Mouse (Mus musculus) intestine, embryonic 16.5 days (tissue): Measurements from ENCODE around the gene 1700113H08Rik. TPM values are rescaled to one million over a fixed set of nuclear protein-coding genes. Genes with fewer than 3 reads are reported as not detected.
A peak's percentile ranks its signal among the peaks of the same experiment; 100 is the strongest.

Experiments used
- ATAC-seq: fragments of 200-750 bp; cut with Nextera tagmentation; 2 replicates; pipeline ENCODE4 v1.8.0; 2017; ENCODE audit warnings: moderate TSS enrichment, moderate library complexity
- H3K27ac ChIP-seq: fragments of 300-500 bp; sonication (generic); 2 replicates; pipeline ENCODE4 v1.5.1; 2014; ENCODE audit warnings: mild to moderate bottlenecking, low read length
- H3K27me3 ChIP-seq: fragments of 300-500 bp; sonication (generic); replicated peaks from 2 replicates; pipeline ENCODE4 v1.6.1; 2014; ENCODE audit warnings: low read length, control low read depth, mixed read lengths; ENCODE audit not compliant: control insufficient read depth, insufficient read depth
- H3K36me3 ChIP-seq: fragments of 300-500 bp; sonication (generic); 2 replicates; pipeline ENCODE4 v1.6.1; 2014; ENCODE audit warnings: low read length, control low read depth; ENCODE audit not compliant: control insufficient read depth, insufficient read depth
- H3K4me1 ChIP-seq: fragments of 300-500 bp; sonication (generic); 2 replicates; pipeline ENCODE4 v1.6.1; 2014; ENCODE audit warnings: low read length, control low read depth, mixed read lengths; ENCODE audit not compliant: control insufficient read depth, insufficient read depth
- H3K4me2 ChIP-seq: fragments of 300-500 bp; sonication (generic); 2 replicates; pipeline ENCODE4 v1.6.1; 2014; ENCODE audit warnings: low read depth, low read length, control low read depth
- H3K4me3 ChIP-seq: fragments of 300-500 bp; sonication (generic); 2 replicates; pipeline ENCODE4 v1.5.1; 2014; ENCODE audit warnings: mild to moderate bottlenecking, low read length
- H3K9ac ChIP-seq: fragments of 300-500 bp; sonication (generic); 2 replicates; pipeline ENCODE4 v1.6.1; 2014; ENCODE audit warnings: low read depth, low read length
- H3K9me3 ChIP-seq: fragments of 300-500 bp; sonication (generic); 2 replicates; pipeline ENCODE4 v1.6.1; 2016; ENCODE audit warnings: low read length, control low read depth; ENCODE audit not compliant: control insufficient read depth
- WGBS: fragments of 180-500 bp; shearing (Covaris S2); extraction: QIAGEN DNeasy Blood & Tissue Kit; methylation state at CpG from one replicate; pipeline ENCODE4 v1.1.7; 2014; 5-methylcytosine and 5-hydroxymethylcytosine counted together
- polyA plus RNA-seq: library from polyadenylated mRNA; unstranded; fragments of >200 nt; fragmentation: Nextera tagmentation; extraction: Ambion mirVana; gene quantifications from 2 replicates; pipeline ENCODE4 v1.2.1, GENCODE M21; 2015

Gene 1700113H08Rik
- polyA plus RNA-seq, result 0.10 TPM in 1 of 2 replicates, not detected in the other

DNA sequence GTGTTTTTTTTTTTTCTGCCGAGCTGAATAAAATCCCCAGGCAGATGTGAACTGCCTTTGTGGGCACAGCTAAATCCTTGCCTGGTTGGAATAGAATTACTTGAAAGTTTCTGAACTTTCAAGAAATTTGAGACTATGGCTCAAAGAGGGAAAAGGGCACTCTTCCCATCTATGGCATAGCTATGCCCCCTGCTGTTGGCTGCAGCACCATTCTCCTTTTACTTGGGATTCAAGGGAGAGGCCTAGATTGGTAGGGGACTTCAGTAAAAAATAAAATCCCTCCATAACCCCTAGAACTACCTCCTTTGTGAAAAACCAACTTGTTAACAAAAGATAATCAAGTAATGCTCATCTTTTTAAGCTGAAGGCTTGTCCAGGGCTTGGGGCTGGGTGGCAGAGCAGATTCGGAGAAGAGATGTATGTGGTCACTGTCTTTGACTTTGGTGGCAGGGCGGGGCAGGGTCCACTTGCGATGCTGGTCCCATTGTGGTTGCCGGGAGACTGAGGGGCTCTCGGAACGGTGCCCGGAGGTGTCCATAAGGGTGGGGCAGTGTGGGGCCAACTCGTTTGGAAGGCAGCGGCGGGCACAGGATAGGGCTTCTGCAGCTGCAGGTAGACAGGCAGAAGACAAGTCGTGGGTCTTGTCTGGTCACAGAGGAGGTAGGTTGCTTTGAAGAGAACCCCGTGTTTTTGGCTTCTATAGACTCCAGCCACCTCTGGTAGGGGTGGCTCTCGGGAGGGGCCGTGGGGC is at the start of gene 1700113H08Rik:
TSS of gene 1700113H08Rik (plus strand) at position 546 of the 751 bp plus-strand sequence.
- peak; percentile 61 for ATAC-seq
- Histone ChIP-seq H3K4me3 (peak within 1 kb of the TSS; percentile 45), H3K4me2 (peak within 1 kb of the TSS; percentile 88), H3K4me1 (peaks cover 9% of the 10 kb centered on the region; the same call in 1 of the 2 replicates), H3K36me3 (no peaks in the 10 kb centered on the region), H3K27ac (peak within 1 kb of the TSS; percentile 14; the same call in 1 of the 2 replicates), H3K9me3 (no peaks in the 10 kb centered on the region), H3K27me3 (no peaks in the 10 kb centered on the region), H3K9ac (peak within 1 kb of the TSS; percentile 51)
- 14% methylated on average over 15 of the region's 15 CpGs for WGBS

DNA sequence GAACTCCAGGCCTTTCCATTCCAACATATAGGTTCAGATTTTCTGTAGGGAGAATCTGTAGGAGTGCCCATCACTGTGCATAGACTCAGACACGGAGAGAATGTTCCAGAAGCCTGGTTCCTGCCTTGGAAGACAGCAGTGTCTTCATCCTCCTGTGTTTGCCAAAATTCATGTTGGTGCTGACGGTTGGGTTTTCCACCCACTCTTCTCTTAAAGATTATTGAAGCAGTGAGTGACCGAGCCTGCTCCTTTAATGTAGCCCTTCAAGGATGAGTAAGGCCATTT is 49.7 kb upstream of the 1700113H08Rik start:
- H3K4me3 ChIP-seq, result no peak overlapping the region
- no peak overlapping the region for H3K4me2 ChIP-seq
- H3K4me1 ChIP-seq, result no peaks in the 10 kb centered on the region
- H3K9ac ChIP-seq, result no peak overlapping the region
- ATAC-seq, result no peak
- 76% methylated on average over 3 of the region's 3 CpGs for WGBS
- H3K9me3 ChIP-seq, result no peaks in the 10 kb centered on the region
- no peaks in the 10 kb centered on the region for H3K36me3 ChIP-seq
- no peaks in the 10 kb centered on the region for H3K27me3 ChIP-seq
- no peak overlapping the region for H3K27ac ChIP-seq

DNA sequence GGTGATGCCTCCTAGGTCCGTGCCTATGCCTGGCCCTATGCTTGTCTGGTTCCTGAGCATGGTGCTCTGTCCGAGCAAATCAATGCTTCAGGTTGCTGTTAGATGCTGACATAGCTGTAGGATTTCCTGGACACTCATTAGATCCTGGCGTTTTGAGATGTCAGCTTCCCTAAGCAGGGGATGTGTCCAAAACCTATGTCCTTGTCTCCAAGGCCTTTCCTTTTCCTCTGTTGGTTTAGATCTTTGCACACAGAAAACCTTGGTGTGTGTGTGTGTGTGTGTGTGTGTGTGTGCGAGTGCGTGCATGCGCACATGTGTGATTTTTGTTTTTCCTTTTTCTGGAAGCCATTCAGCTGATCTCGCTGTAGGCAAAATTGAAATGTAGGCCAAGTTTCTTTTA is 45.8 kb upstream of the 1700113H08Rik start:
- ATAC-seq, result no peak
- WGBS, result 94% methylated on average over 7 of the region's 7 CpGs
- Histone ChIP-seq H3K9me3 (no peaks in the 10 kb centered on the region), H3K27ac (no peak overlapping the region), H3K27me3 (no peaks in the 10 kb centered on the region), H3K4me1 (no peaks in the 10 kb centered on the region), H3K4me3 (no peak overlapping the region), H3K36me3 (no peaks in the 10 kb centered on the region), H3K9ac (no peak overlapping the region), H3K4me2 (no peak overlapping the region)

DNA sequence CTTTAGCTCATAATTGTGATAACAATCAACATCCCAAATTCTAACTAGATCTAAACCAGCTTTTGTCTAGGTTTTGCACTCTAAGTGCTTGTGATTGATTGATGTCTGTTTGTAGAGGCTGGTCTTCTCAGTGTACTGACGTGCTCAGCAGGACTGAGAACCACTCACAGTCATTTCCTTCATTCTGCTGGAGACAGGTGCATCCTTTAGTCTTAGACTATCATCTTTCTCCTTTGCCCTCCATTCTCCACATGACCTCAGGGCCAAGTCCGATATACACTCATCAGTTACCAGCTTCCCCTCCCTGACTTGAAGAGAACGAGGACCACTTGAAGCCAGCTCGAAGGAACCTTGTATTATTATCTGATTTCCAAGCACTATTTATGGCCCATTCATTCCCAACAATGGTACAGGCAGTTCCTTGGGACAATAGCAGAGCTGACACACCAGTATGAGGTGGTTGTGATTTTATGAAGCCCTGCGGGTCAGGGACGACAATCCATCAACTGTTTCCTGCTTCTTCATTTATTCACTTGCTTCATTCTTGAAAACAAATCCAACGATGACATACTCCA is 43.4 kb upstream of the 1700113H08Rik start:
- no peaks in the 10 kb centered on the region for H3K27me3 ChIP-seq
- no peak for ATAC-seq

DNA sequence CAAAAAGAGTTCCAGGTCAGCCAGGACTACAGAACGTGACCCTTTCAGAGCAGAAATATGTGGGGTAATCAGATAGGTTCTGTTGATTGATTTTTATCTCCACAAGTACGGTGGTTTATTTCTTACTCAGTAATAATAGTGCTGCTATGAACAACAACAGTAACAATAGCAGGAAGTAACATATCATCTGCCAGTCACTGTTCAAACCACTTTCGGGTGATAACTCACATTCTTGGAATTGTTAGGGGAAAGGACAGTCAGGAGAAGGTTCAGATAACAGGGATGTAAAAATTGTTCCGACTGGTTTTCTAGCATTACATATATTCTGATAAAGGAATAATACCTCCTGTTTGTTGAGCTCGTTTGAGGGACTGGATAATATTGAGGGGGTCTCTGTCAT is 42.4 kb upstream of the 1700113H08Rik start:
- H3K4me2 ChIP-seq, result no peak overlapping the region
- no peaks in the 10 kb centered on the region for H3K4me1 ChIP-seq
- H3K9me3 ChIP-seq, result no peaks in the 10 kb centered on the region
- no peak for ATAC-seq
- H3K4me3 ChIP-seq, result no peak overlapping the region
- H3K27me3 ChIP-seq, result no peaks in the 10 kb centered on the region
- no peak overlapping the region for H3K9ac ChIP-seq
- WGBS, result 39% methylated on average over 5 of the region's 5 CpGs
- H3K27ac ChIP-seq, result no peak overlapping the region
- no peaks in the 10 kb centered on the region for H3K36me3 ChIP-seq

More for the DNA sequence above, 43.4 kb upstream of the 1700113H08Rik start:
- H3K9me3 ChIP-seq, result no peaks in the 10 kb centered on the region
- no peaks in the 10 kb centered on the region for H3K36me3 ChIP-seq
- no peak overlapping the region for H3K4me2 ChIP-seq
- no peak overlapping the region for H3K4me3 ChIP-seq
- H3K4me1 ChIP-seq, result no peaks in the 10 kb centered on the region
- no peak overlapping the region for H3K27ac ChIP-seq
- WGBS, result 70% methylated on average over 7 of the region's 7 CpGs
- H3K9ac ChIP-seq, result no peak overlapping the region

DNA sequence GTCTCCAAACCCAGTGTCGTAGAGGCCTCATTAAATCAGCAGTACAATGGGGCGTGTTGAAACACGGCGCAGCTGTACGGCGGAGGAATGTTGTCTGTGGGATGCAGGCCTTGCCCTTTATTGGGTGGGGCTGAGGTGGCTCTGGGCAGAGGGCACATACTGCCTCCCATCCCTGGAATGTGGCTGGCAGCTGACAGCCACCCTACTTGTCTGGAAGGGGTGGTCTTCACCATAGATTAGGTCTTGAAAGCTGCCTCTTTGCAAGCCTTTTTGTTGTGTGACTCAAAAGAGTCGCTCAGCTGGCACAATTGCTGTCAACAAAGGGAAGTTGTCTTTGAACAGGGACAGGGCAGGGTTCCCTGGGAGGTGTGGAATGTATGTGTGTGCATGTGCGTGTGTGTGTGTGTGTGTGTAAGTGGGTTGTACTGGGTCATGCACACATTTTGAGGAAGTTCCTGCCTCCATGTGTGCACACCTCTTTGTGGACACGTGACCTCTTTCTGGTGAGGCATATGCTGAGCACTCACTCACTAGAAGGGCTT is 41.6 kb upstream of the 1700113H08Rik start:
- Histone ChIP-seq H3K4me1 (no peaks in the 10 kb centered on the region), H3K9me3 (no peaks in the 10 kb centered on the region)
- WGBS, result 34% methylated on average over 9 of the region's 9 CpGs

DNA sequence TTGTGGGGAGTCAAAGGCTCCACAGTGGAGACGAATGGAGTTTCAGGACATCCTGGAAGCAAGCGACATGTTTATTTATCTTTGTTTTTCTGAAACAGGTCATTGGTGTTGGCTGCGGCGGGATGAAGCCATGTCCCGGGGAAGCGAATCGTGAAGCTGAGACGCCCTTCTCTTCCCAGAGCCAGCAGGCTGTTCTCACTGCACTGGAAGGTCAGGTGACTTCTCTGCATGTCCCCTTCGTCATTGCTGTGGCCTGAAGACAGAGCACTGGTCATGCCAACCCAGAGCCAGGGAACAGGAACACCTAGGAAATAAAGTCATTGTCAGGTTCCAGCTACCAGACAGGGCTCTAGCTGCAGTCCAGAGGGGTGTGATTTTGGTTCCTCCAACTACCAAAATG is 39.0 kb upstream of the 1700113H08Rik start:
- WGBS, result 69% methylated on average over 9 of the region's 9 CpGs

More for the DNA sequence above, 41.6 kb upstream of the 1700113H08Rik start:
- Histone ChIP-seq H3K4me3 (no peak overlapping the region), H3K27me3 (no peaks in the 10 kb centered on the region), H3K9ac (no peak overlapping the region), H3K27ac (no peak overlapping the region), H3K4me2 (no peak overlapping the region), H3K36me3 (no peaks in the 10 kb centered on the region)
- peak; percentile 82 for ATAC-seq

DNA sequence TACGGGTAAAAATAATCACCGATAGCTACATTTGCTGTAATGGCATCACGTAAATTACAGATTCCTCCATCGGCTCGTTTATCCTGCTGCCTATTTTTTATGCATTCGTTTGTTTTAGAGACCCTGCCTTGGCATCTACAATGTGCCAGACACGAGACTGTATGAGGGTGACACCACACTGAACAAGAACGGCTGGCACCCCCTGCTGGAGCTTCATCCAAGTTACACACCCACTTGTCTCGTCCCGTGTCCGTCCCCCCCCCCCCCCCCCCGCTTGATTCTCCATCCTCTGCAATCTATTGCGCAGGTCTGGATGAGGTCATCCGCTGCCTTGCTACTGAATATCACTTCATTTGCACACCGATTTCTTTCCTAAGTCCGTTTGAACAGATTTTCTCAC is 37.1 kb upstream of the 1700113H08Rik start:
- no peaks in the 10 kb centered on the region for H3K27me3 ChIP-seq
- no peaks in the 10 kb centered on the region for H3K36me3 ChIP-seq
- H3K9ac ChIP-seq, result no peak overlapping the region
- ATAC-seq, result no peak
- H3K4me3 ChIP-seq, result no peak overlapping the region
- no peaks in the 10 kb centered on the region for H3K4me1 ChIP-seq
- 67% methylated on average over 15 of the region's 16 CpGs for WGBS
- H3K4me2 ChIP-seq, result no peak overlapping the region
- H3K9me3 ChIP-seq, result no peaks in the 10 kb centered on the region
- H3K27ac ChIP-seq, result no peak overlapping the region

More for the DNA sequence above, 39.0 kb upstream of the 1700113H08Rik start:
- H3K9me3 ChIP-seq, result no peaks in the 10 kb centered on the region
- H3K27me3 ChIP-seq, result no peaks in the 10 kb centered on the region
- H3K27ac ChIP-seq, result no peak overlapping the region
- no peaks in the 10 kb centered on the region for H3K36me3 ChIP-seq
- no peak for ATAC-seq
- no peaks in the 10 kb centered on the region for H3K4me1 ChIP-seq
- no peak overlapping the region for H3K9ac ChIP-seq
- H3K4me3 ChIP-seq, result no peak overlapping the region
- no peak overlapping the region for H3K4me2 ChIP-seq

DNA sequence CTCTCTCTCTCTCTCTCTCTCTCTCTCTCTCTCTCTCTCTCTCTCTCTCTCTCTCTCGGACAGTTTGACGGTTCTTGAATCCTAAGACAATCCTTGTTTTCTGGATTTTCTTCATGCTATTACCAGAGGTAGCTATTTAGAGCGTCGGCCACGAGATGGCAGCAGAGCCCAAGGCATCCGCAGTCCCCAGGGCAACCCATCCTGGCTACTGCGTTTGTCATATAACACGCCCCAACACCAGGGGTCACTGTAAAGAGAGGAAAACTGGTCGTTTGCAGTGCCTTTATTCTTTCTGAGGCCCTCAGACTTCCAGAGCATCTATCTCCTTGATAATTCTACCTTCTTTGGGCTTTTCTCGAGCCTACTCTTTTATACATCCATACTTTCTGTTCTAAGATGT is 33.0 kb upstream of the 1700113H08Rik start:
- Histone ChIP-seq H3K9ac (no peak overlapping the region), H3K9me3 (no peaks in the 10 kb centered on the region), H3K27ac (no peak overlapping the region), H3K27me3 (no peaks in the 10 kb centered on the region), H3K36me3 (no peaks in the 10 kb centered on the region), H3K4me3 (no peak overlapping the region), H3K4me1 (no peaks in the 10 kb centered on the region), H3K4me2 (no peak overlapping the region)
- 1% methylated on average over 10 of the region's 10 CpGs for WGBS
- ATAC-seq, result peak; percentile 85
